Mouse (Mus musculus) retina, postnatal 7 days (tissue): ENCODE results near the gene Plet1.

Experiments
- DNase-seq: peaks from one replicate; pipeline ENCODE4 v3.0.0-alpha.2; 2012; ENCODE audit warnings: low read depth, low spot score

Gene Plet1

GRCm38 (mm10) chr9:50495405-50496150 is 1.3 kb downstream of the Plet1 start:
- DNase-seq: no peak

GRCm38 (mm10) chr9:50496151-50496505 is 1.8 kb downstream of the Plet1 start:
- no peak for DNase-seq

- DNase-seq: no peak
These were observed 2.2 kb downstream of the Plet1 start for GRCm38 (mm10) chr9:50496546-50496945.

- no peak for DNase-seq
These were observed 2.8 kb downstream of the Plet1 start for GRCm38 (mm10) chr9:50497076-50497475.

GRCm38 (mm10) chr9:50497536-50497935 is 3.2 kb downstream of the Plet1 start:
- DNase-seq: no peak

GRCm38 (mm10) chr9:50498815-50499214 is 4.5 kb downstream of the Plet1 start:
- DNase-seq: no peak

- DNase-seq: no peak
These were observed 5.5 kb downstream of the Plet1 start for GRCm38 (mm10) chr9:50499781-50500180.

- no peak for DNase-seq
These were observed 6.2 kb downstream of the Plet1 start for GRCm38 (mm10) chr9:50500467-50500973.

GRCm38 (mm10) chr9:50500974-50501501 is 6.7 kb downstream of the Plet1 start:
- peak; percentile 32 for DNase-seq

- DNase-seq: no peak
These were observed 8.6 kb downstream of the Plet1 start for GRCm38 (mm10) chr9:50502949-50503348.

GRCm38 (mm10) chr9:50505405-50505804 is 11.1 kb downstream of the Plet1 start:
- DNase-seq: no peak

GRCm38 (mm10) chr9:50507570-50507969 is 13.2 kb downstream of the Plet1 start:
- no peak for DNase-seq

- no peak for DNase-seq
These were observed 21.1 kb downstream of the Plet1 start for GRCm38 (mm10) chr9:50515462-50515861.

- DNase-seq: no peak
These were observed 24.5 kb downstream of the Plet1 start for GRCm38 (mm10) chr9:50518781-50519180.

GRCm38 (mm10) chr9:50520748-50521147 is 26.4 kb downstream of the Plet1 start:
- DNase-seq: no peak

GRCm38 (mm10) chr9:50521562-50521961 is 27.2 kb downstream of the Plet1 start:
- DNase-seq: no peak

- no peak for DNase-seq
These were observed 28.2 kb downstream of the Plet1 start for GRCm38 (mm10) chr9:50522574-50522973.

GRCm38 (mm10) chr9:50524936-50525335 is 30.6 kb downstream of the Plet1 start:
- DNase-seq: no peak

GRCm38 (mm10) chr9:50525585-50525984 is 31.3 kb downstream of the Plet1 start:
- no peak for DNase-seq

GRCm38 (mm10) chr9:50527860-50528259 is 33.5 kb downstream of the Plet1 start:
- no peak for DNase-seq

GRCm38 (mm10) chr9:50528293-50528892 is 34.1 kb downstream of the Plet1 start, which contains the start of gene Pts:
Pts (minus strand) TSS chr9:50528724.
- peak; percentile 97 for DNase-seq

- peak; percentile 31 for DNase-seq
These were observed 36.6 kb downstream of the Plet1 start for GRCm38 (mm10) chr9:50530890-50531289.

- no peak for DNase-seq
These were observed 39.0 kb downstream of the Plet1 start for GRCm38 (mm10) chr9:50533328-50533727.
